Mouse (Mus musculus) bone marrow macrophage, adult 2 months (primary cell): ENCODE data around the gene Optn. TPM values are rescaled to one million over a fixed set of nuclear protein-coding genes. Genes with fewer than 3 reads are reported as not detected.
A peak's percentile ranks its signal among the peaks of the same experiment; 100 is the strongest.

ENCODE experiments used
- H3K27ac ChIP-seq: 2 replicates; pipeline ENCODE4 v1.5.1; 2012; ENCODE audit warnings: low read depth, low read length; ENCODE audit not compliant: insufficient read depth
- H3K4me1 ChIP-seq: 2 replicates; pipeline ENCODE4 v1.6.1; 2012; ENCODE audit warnings: low read length; ENCODE audit not compliant: control insufficient read depth, insufficient read depth
- H3K4me3 ChIP-seq: 2 replicates; pipeline ENCODE4 v1.5.1; 2012; ENCODE audit warnings: mild to moderate bottlenecking, low read length, moderate library complexity; ENCODE audit not compliant: insufficient read depth
- CTCF ChIP-seq: IDR thresholded peaks from 2 replicates; pipeline ENCODE4 v1.5.1; 2012; ENCODE audit warnings: low read depth, mild to moderate bottlenecking, low read length, moderate library complexity
- POLR2A ChIP-seq: IDR thresholded peaks from 2 replicates; pipeline ENCODE4 v1.6.1; 2012; ENCODE audit warnings: mild to moderate bottlenecking, low read depth, low read length, borderline replicate concordance
- polyA plus RNA-seq: library from polyadenylated mRNA; stranded (reverse); fragments of >200 nt; gene quantifications from 2 replicates; pipeline ENCODE4 v1.2.4, GENCODE M21; 2012; ENCODE audit not compliant: missing spikeins, insufficient read depth, insufficient read length

The Optn gene
- polyA plus RNA-seq, 1 experiment, result 11.6 TPM

DNA sequence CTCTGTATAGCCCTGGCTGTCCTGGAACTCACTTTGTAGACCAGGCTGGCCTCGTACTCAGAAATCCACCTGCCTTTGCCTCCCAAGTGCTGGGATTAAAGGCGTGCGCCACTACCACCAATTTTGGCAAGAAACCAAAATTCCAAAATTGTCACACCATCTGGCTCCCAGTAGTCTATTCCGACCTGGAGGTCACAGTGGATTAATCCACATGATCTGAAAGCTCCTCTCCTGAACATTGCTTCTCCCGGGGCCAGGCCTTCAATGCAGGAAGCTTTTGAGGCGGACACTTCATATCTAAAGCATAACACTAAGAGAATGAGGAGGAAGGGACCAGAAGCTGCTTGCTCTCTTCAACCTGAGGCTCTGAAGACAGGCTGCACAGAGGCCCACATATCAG, 48.3 kb downstream of the Optn start:
- H3K4me3 ChIP-seq, result no peak overlapping the region
- peaks cover 11% of the 10 kb centered on the region for H3K4me1 ChIP-seq
- H3K27ac ChIP-seq, result no peak overlapping the region
- TF ChIP-seq POLR2A, result no peak
- TF ChIP-seq CTCF, result no peak

- peak overlapping the region; percentile 46 for H3K27ac ChIP-seq
- TF ChIP-seq POLR2A (no peak), CTCF (no peak)
- no peak overlapping the region for H3K4me3 ChIP-seq
- peaks cover 11% of the 10 kb centered on the region for H3K4me1 ChIP-seq
These were observed 49.2 kb downstream of the Optn start for GRCm38 (mm10) chr2:5014616-5015015.

GRCm38 (mm10) chr2:5012491-5013324, 51.1 kb downstream of the Optn start, which contains the start of gene Mcm10:
Gene Mcm10 (minus strand): TSS chr2:5012791.
- Histone ChIP-seq H3K27ac (peak within 1 kb of the TSS; percentile 55), H3K4me1 (peaks cover 11% of the 10 kb centered on the region), H3K4me3 (peak within 1 kb of the TSS; percentile 85)
- TF ChIP-seq CTCF, result no peak
- TF ChIP-seq POLR2A, result no peak

DNA sequence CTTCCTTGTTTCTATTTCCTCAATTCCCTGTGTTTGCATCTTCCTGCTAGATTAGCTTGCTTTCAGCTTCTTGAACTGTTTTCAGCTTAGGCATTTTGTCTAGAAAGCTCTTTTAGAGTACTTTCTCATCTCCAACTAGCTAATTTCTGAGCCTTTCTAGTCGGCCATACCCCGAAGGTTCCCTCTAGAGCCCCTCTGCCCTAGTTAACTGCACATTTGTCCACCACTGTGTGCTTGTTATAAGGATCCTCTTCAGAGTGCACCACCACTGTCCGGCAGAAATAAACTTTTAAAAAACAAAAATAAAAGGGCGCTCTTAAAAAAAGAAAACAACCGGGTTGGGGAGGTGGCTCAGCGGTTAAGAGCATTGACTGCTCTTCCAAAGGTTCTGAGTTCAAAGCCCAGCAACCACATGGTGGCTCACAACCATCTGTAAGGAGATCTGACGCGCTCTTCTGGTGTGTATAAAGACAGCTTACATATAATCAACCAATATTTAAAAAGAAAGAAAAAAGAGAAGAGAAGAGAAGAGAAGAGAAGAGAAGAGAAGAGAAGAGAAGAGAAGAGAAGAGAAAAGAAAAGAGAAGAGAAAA, 51.9 kb downstream of the Optn start:
- Histone ChIP-seq H3K4me1 (peaks cover 11% of the 10 kb centered on the region), H3K27ac (peak overlapping the region; percentile 55), H3K4me3 (peak overlapping the region; percentile 85)
- no peak for TF ChIP-seq CTCF

GRCm38 (mm10) chr2:5007107-5007506, 56.7 kb downstream of the Optn start:
- peaks cover 3% of the 10 kb centered on the region for H3K4me1 ChIP-seq
- TF ChIP-seq POLR2A (no peak), CTCF (no peak)
- no peak overlapping the region for H3K27ac ChIP-seq
- no peak overlapping the region for H3K4me3 ChIP-seq

GRCm38 (mm10) chr2:5001266-5001665, 62.6 kb downstream of the Optn start:
- no peaks in the 10 kb centered on the region for H3K4me1 ChIP-seq
- no peak overlapping the region for H3K27ac ChIP-seq
- TF ChIP-seq POLR2A (no peak), CTCF (no peak)
- no peak overlapping the region for H3K4me3 ChIP-seq

GRCm38 (mm10) chr2:4998905-4999304, 64.9 kb downstream of the Optn start:
- no peak for TF ChIP-seq CTCF
- no peak for TF ChIP-seq POLR2A
- Histone ChIP-seq H3K4me1 (no peaks in the 10 kb centered on the region), H3K4me3 (no peak overlapping the region), H3K27ac (no peak overlapping the region)

DNA sequence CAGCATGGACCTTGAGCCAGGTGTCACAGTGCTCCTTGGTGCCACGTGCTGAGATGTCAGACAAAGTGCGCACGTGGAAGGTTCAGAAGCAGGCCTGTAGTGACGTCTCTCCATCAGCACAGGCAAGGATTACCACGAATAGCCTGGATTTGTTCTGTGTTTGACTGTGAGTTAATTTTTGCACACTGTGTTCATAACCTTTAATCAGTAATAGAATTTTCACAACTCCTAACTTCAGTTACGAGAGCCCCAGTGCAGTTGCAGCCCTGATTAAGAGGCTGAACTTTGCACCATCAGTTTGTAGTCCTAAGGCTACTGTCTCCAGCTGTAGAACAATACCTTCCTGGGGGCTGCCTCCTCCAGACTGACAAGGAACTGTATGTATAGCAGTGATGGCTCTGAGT, 67.4 kb downstream of the Optn start:
- TF ChIP-seq CTCF (no peak), POLR2A (no peak)
- no peak overlapping the region for H3K4me3 ChIP-seq
- H3K27ac ChIP-seq, result no peak overlapping the region
- H3K4me1 ChIP-seq, result no peaks in the 10 kb centered on the region

DNA sequence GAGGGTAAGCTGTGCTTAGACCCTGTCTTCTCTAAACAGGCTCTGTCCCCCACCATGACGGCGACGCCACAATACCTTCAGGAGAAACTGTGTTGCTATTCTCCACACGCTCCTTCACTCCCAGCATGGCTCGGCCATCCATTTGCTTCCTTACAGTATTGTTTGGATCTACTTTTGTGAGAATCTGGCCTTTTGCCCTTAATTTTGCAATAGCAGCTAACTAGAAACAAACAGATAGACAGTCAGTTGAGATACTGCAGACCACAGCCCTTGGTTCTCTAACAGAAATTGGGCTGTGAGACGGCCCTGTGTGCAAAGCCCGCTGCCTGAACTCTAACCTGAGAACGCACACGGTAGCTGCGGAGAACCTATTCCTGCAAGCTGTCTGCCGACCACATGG, 68.2 kb downstream of the Optn start:
- no peaks in the 10 kb centered on the region for H3K4me1 ChIP-seq
- H3K27ac ChIP-seq, result no peak overlapping the region
- no peak overlapping the region for H3K4me3 ChIP-seq
- TF ChIP-seq CTCF (no peak), POLR2A (no peak)

DNA sequence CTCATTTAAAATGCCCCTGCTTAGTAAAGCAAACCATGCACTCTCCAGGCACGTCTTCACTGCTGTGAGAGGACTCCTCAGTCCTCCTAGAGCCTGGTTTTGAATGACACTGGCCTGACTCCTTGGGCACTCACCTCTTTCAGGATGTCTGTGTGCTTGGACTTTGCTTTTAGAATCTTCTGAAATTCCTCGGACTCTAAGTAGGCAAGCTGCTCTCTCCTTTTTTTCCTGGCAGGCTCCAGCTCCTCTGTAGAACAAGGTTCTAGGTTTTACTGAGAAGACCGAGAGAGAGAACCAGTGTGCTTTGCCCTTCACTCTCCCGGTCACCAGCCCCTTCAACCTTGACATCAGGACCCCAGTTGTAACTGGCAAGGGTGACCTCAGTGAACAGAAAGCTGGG, 69.4 kb downstream of the Optn start:
- Histone ChIP-seq H3K4me1 (no peaks in the 10 kb centered on the region), H3K4me3 (no peak overlapping the region), H3K27ac (no peak overlapping the region)
- TF ChIP-seq POLR2A (no peak), CTCF (no peak)
